Mouse (Mus musculus) heart, embryonic 16.5 days (tissue): ENCODE results near the gene Abhd2. TPM values are rescaled to one million over a fixed set of nuclear protein-coding genes. Genes with fewer than 3 reads are reported as not detected.

Source experiments
- ATAC-seq: fragments of 200-750 bp; cut with Nextera tagmentation; replicated peaks from 2 replicates; pipeline ENCODE4 v1.8.0; 2017; ENCODE audit warnings: moderate number of reproducible peaks; ENCODE audit not compliant: insufficient read depth, low FRiP score; ENCODE audit errors: extremely low read depth
- H3K27ac ChIP-seq: fragments of 300-500 bp; sonication (generic); 2 replicates; pipeline ENCODE4 v1.5.1; 2014; ENCODE audit warnings: mild to moderate bottlenecking, low read length, control low read depth, moderate library complexity
- H3K27me3 ChIP-seq: fragments of 300-500 bp; sonication (generic); 2 replicates; pipeline ENCODE4 v1.6.1; 2014; ENCODE audit warnings: low read length, mixed read lengths; ENCODE audit not compliant: control insufficient read depth, insufficient read depth
- H3K36me3 ChIP-seq: fragments of 300-500 bp; sonication (generic); 2 replicates; pipeline ENCODE4 v1.6.1; 2014; ENCODE audit not compliant: control insufficient read depth, insufficient read depth
- H3K4me1 ChIP-seq: fragments of 300-500 bp; sonication (generic); 2 replicates; pipeline ENCODE4 v1.6.1; 2014; ENCODE audit warnings: low read length, mixed read lengths; ENCODE audit not compliant: control insufficient read depth, insufficient read depth
- H3K4me2 ChIP-seq: fragments of 300-500 bp; sonication (generic); 2 replicates; pipeline ENCODE4 v1.6.1; 2014; ENCODE audit warnings: low read depth, mild to moderate bottlenecking, control low read depth, low read length
- H3K4me3 ChIP-seq: fragments of 300-500 bp; sonication (generic); 2 replicates; pipeline ENCODE4 v1.5.1; 2014; ENCODE audit warnings: mild to moderate bottlenecking, control low read depth, low read length
- H3K9ac ChIP-seq: fragments of 300-500 bp; sonication (generic); 2 replicates; pipeline ENCODE4 v1.6.1; 2014; ENCODE audit warnings: low read length, control low read depth
- H3K9me3 ChIP-seq: fragments of 300-500 bp; sonication (generic); replicated peaks from 2 replicates; pipeline ENCODE4 v1.6.1; 2016; ENCODE audit warnings: low read length; ENCODE audit not compliant: control insufficient read depth
- WGBS: fragments of 180-500 bp; shearing (Covaris S2); extraction: QIAGEN DNeasy Blood & Tissue Kit; methylation state at CpG from one replicate; pipeline ENCODE4 v1.1.7; 2014; 5-methylcytosine and 5-hydroxymethylcytosine counted together
- polyA plus RNA-seq: library from polyadenylated mRNA; unstranded; fragments of >200 nt; fragmentation: Nextera tagmentation; extraction: Ambion mirVana; gene quantifications from 2 replicates; pipeline ENCODE4 v1.2.1, GENCODE M21; 2015

Gene Abhd2
- polyA plus RNA-seq, 1 experiment from 2014 or later, result 4.1 TPM

DNA sequence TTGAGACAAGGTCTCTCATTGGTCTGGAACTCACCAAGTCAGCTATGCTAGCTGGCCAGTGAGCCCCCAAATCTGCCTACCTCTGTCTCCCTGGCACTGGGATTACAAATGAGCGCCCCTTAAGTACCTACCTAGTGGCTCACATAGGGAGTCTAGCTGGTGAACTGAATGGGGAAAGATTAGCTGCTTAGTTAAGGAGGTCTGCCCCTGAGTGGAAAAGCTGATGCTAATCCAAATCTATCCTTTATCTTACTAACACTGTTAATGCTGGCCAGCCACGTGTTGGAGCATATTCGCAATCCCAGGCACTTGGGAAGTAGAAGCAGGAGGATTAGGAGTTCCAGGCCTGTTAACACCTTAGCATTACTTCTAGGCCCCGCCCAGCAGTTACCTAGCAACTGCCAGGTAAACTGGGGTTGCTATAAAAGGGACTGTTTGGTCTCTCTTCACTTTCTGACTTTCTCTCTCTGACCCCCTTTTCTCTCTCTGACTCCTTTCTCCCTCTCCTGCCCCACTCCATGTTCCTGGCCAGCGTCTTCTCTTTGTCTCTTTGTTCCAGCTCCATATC is 117.2 kb downstream of the Abhd2 start:
- WGBS, result 62% methylated on average over 5 of the region's 5 CpGs
- Histone ChIP-seq H3K27ac (no peak overlapping the region), H3K36me3 (no peaks in the 10 kb centered on the region), H3K4me2 (no peak overlapping the region), H3K4me3 (no peak overlapping the region), H3K27me3 (no peaks in the 10 kb centered on the region), H3K4me1 (peaks cover 6% of the 10 kb centered on the region; the same call in 1 of the 2 replicates), H3K9me3 (no peaks in the 10 kb centered on the region), H3K9ac (no peak overlapping the region)
- ATAC-seq, result no peak

GRCm38 (mm10) chr7:79391471-79391870 is 118.5 kb downstream of the Abhd2 start:
- Histone ChIP-seq H3K9me3 (no peaks in the 10 kb centered on the region), H3K36me3 (0 out of 2 replicates have a peak, but pooled peaks cover 2% of the 10 kb centered on the region), H3K27ac (peak overlapping the region; percentile 72), H3K4me2 (peak overlapping the region; percentile 92), H3K4me3 (peak overlapping the region; percentile 72), H3K27me3 (no peaks in the 10 kb centered on the region), H3K9ac (peak overlapping the region; percentile 80), H3K4me1 (peaks cover 6% of the 10 kb centered on the region; the same call in 1 of the 2 replicates)
- no peak for ATAC-seq
- 7% methylated on average over 3 of the region's 3 CpGs for WGBS

GRCm38 (mm10) chr7:79391883-79392649 is 119.1 kb downstream of the Abhd2 start, which contains the start of gene Fanci:
Gene Fanci (plus strand): TSS chr7:79391929.
- Histone ChIP-seq H3K27ac (peak within 1 kb of the TSS; percentile 72), H3K4me2 (peak within 1 kb of the TSS; percentile 92), H3K9ac (peak within 1 kb of the TSS; percentile 80), H3K27me3 (no peaks in the 10 kb centered on the region), H3K4me3 (peak within 1 kb of the TSS; percentile 72), H3K36me3 (0 out of 2 replicates have a peak, but pooled peaks cover 2% of the 10 kb centered on the region), H3K9me3 (no peaks in the 10 kb centered on the region), H3K4me1 (peaks cover 6% of the 10 kb centered on the region; the same call in 1 of the 2 replicates)
- ATAC-seq, result peak; percentile 93
- under 1% methylated on average over 44 of the region's 44 CpGs for WGBS

DNA sequence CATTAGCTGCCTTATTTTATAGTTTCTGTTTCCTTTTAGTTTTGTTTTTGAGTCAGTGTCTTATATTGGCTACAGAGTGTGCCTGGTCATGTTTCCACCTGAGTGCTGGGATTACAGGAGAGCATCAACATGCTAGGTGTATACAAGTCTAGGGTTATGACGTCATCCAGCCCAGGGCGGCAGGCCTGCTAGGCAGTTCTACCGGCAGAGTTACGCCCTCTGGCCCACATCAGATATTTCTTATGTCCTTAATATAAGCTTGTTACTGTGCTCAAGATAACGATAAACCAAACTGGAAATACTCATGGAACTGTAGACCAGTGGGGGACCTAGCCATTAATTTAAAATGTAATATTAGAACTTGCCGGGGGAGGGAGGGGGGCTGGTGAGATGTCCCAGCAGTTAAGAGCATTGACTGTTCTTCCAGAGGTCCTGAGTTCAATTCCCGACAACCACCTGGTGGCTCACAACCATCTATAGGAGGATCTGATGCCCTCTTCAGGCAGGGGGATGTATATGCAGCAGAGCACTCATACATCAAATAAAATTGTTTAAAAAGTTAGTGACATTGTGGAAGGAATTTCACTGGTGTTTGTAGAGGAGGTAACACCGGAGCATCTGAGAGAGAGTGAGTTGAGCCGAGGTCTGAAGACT is 120.0 kb downstream of the Abhd2 start:
- no peak for ATAC-seq
- peak overlapping the region; percentile 92 for H3K4me2 ChIP-seq
- 0 out of 2 replicates have a peak, but pooled peaks cover 2% of the 10 kb centered on the region for H3K36me3 ChIP-seq
- no peaks in the 10 kb centered on the region for H3K9me3 ChIP-seq
- H3K27ac ChIP-seq, result no peak overlapping the region
- H3K9ac ChIP-seq, result peak overlapping the region; percentile 80
- H3K27me3 ChIP-seq, result no peaks in the 10 kb centered on the region
- peaks cover 6% of the 10 kb centered on the region; the same call in 1 of the 2 replicates for H3K4me1 ChIP-seq
- peak overlapping the region; percentile 72 for H3K4me3 ChIP-seq
- 54% methylated on average over 9 of the region's 9 CpGs for WGBS

- 98% methylated on average over 7 of the region's 7 CpGs for WGBS
- no peaks in the 10 kb centered on the region for H3K27me3 ChIP-seq
- no peak overlapping the region for H3K4me2 ChIP-seq
- ATAC-seq, result no peak
- H3K4me1 ChIP-seq, result peaks cover 6% of the 10 kb centered on the region; the same call in 1 of the 2 replicates
- H3K27ac ChIP-seq, result no peak overlapping the region
- no peak overlapping the region for H3K4me3 ChIP-seq
- H3K36me3 ChIP-seq, result 0 out of 2 replicates have a peak, but pooled peaks cover 2% of the 10 kb centered on the region
- H3K9me3 ChIP-seq, result no peaks in the 10 kb centered on the region
- no peak overlapping the region for H3K9ac ChIP-seq
Measured at GRCm38 (mm10) chr7:79393924-79394323, 120.9 kb downstream of the Abhd2 start.

GRCm38 (mm10) chr7:79394666-79395065 is 121.7 kb downstream of the Abhd2 start:
- Histone ChIP-seq H3K4me1 (peaks cover 6% of the 10 kb centered on the region; the same call in 1 of the 2 replicates), H3K36me3 (0 out of 2 replicates have a peak, but pooled peaks cover 2% of the 10 kb centered on the region), H3K27ac (no peak overlapping the region), H3K9me3 (no peaks in the 10 kb centered on the region), H3K9ac (no peak overlapping the region), H3K4me2 (no peak overlapping the region), H3K27me3 (no peaks in the 10 kb centered on the region), H3K4me3 (no peak overlapping the region)
- WGBS, result 74% methylated on average over 7 of the region's 7 CpGs
- no peak for ATAC-seq

DNA sequence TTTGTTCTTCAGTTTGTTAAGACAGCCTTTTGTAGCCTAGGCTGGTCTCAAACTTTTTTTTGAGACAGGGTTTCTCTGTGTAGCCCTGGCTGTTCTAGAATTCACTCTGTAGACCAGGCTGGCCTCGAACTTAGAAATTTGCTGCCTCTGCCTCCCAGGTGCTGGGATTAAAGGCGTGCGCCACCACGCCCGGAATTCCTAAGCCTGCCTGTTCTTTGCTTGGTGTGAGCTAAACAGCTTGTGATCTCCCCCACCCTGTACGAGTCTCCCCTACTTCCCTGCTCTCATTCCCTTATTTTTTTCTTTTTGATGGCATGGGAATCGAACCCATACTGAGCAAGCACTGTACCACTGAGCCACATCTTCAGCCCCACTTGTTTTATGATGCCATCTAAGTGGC is 122.2 kb downstream of the Abhd2 start:
- Histone ChIP-seq H3K4me3 (no peak overlapping the region), H3K36me3 (0 out of 2 replicates have a peak, but pooled peaks cover 2% of the 10 kb centered on the region), H3K27me3 (no peaks in the 10 kb centered on the region), H3K9me3 (no peaks in the 10 kb centered on the region), H3K27ac (no peak overlapping the region), H3K9ac (no peak overlapping the region), H3K4me1 (peaks cover 6% of the 10 kb centered on the region; the same call in 1 of the 2 replicates), H3K4me2 (no peak overlapping the region)
- 76% methylated on average over 7 of the region's 7 CpGs for WGBS
- no peak for ATAC-seq

- Histone ChIP-seq H3K27ac (no peak overlapping the region), H3K9me3 (no peaks in the 10 kb centered on the region), H3K4me2 (no peak overlapping the region), H3K36me3 (0 out of 2 replicates have a peak, but pooled peaks cover 2% of the 10 kb centered on the region), H3K4me1 (peaks cover 3% of the 10 kb centered on the region; the same call in 1 of the 2 replicates), H3K27me3 (no peaks in the 10 kb centered on the region), H3K4me3 (no peak overlapping the region), H3K9ac (no peak overlapping the region)
- 87% methylated on average over 10 of the region's 10 CpGs for WGBS
- ATAC-seq, result no peak
Measured at GRCm38 (mm10) chr7:79397446-79397963, 124.5 kb downstream of the Abhd2 start.
